Mouse (Mus musculus): ENCODE results near the gene Pcolce2. TPM values are rescaled to one million over a fixed set of nuclear protein-coding genes. Genes with fewer than 3 reads are reported as not detected.

Pcolce2 gene
- polyA plus RNA-seq (2015; fragmentation: Nextera tagmentation; extraction: Ambion mirVana): 3.3 and 5.5 TPM in 2 replicates

- ATAC-seq (ENCODE audit: low FRiP score): peak; percentile 92
- H3K4me2 ChIP-seq: peak within 1 kb of the TSS; percentile 97
- no peaks in the 10 kb centered on the region for H3K9me3 ChIP-seq (replicated peaks)
- peak within 1 kb of the TSS; percentile 46 for H3K27ac ChIP-seq (replicated peaks)
- H3K27me3 ChIP-seq (replicated peaks): peaks cover 16% of the 10 kb centered on the region; the same call in 1 of the 2 replicates
- peak within 1 kb of the TSS; percentile 59 for H3K4me3 ChIP-seq (replicated peaks)
- under 1% methylated on average over 57 of the region's 71 CpGs for WGBS
- peak within 1 kb of the TSS; percentile 67 for H3K9ac ChIP-seq (replicated peaks)
- no peaks in the 10 kb centered on the region for H3K36me3 ChIP-seq
- peaks cover 7% of the 10 kb centered on the region; the same call in 1 of the 2 replicates for H3K4me1 ChIP-seq
These were observed at the start of gene Pcolce2 for GRCm38 (mm10) chr9:95637271-95638181. Gene Pcolce2 (plus strand): TSS chr9:95637601.

GRCm38 (mm10) chr9:95588070-95588469, 49.3 kb upstream of the Pcolce2 start:
- H3K4me3 ChIP-seq (replicated peaks): no peak overlapping the region
- H3K4me2 ChIP-seq: no peak overlapping the region
- H3K9ac ChIP-seq (replicated peaks): no peak overlapping the region
- no peaks in the 10 kb centered on the region for H3K27me3 ChIP-seq (replicated peaks)
- no peaks in the 10 kb centered on the region for H3K4me1 ChIP-seq
- WGBS: 88% methylated on average over 7 of the region's 7 CpGs
- no peaks in the 10 kb centered on the region for H3K9me3 ChIP-seq (replicated peaks)
- no peak for ATAC-seq (ENCODE audit: low FRiP score)
- H3K36me3 ChIP-seq: no peaks in the 10 kb centered on the region
- no peak overlapping the region for H3K27ac ChIP-seq (replicated peaks)

- no peak overlapping the region for H3K4me3 ChIP-seq (replicated peaks)
- no peak overlapping the region for H3K4me2 ChIP-seq
- no peak for ATAC-seq (ENCODE audit: low FRiP score)
- no peak overlapping the region for H3K27ac ChIP-seq (replicated peaks)
- H3K9me3 ChIP-seq (replicated peaks): no peaks in the 10 kb centered on the region
- 0 out of 2 replicates have a peak, but pooled peaks cover 2% of the 10 kb centered on the region for H3K27me3 ChIP-seq (replicated peaks)
- H3K36me3 ChIP-seq: no peaks in the 10 kb centered on the region
- WGBS: 67% methylated on average over 4 of the region's 4 CpGs
- no peak overlapping the region for H3K9ac ChIP-seq (replicated peaks)
- H3K4me1 ChIP-seq: peaks cover 8% of the 10 kb centered on the region
These were observed 43.1 kb upstream of the Pcolce2 start for GRCm38 (mm10) chr9:95594291-95594690.

GRCm38 (mm10) chr9:95597466-95598178, 39.8 kb upstream of the Pcolce2 start:
- H3K9me3 ChIP-seq (replicated peaks): no peaks in the 10 kb centered on the region
- H3K4me2 ChIP-seq: peak overlapping the region; percentile 45
- H3K4me3 ChIP-seq (replicated peaks): peak overlapping the region; percentile 14; the same call in 1 of the 2 replicates
- no peaks in the 10 kb centered on the region for H3K36me3 ChIP-seq
- H3K4me1 ChIP-seq: peaks cover 8% of the 10 kb centered on the region
- 0 out of 2 replicates have a peak, but pooled peaks have one; percentile 5 for ATAC-seq (ENCODE audit: low FRiP score)
- WGBS: 36% methylated on average over 13 of the region's 13 CpGs
- no peak overlapping the region for H3K27ac ChIP-seq (replicated peaks)
- 0 out of 2 replicates have a peak, but pooled peaks cover 2% of the 10 kb centered on the region for H3K27me3 ChIP-seq (replicated peaks)
- H3K9ac ChIP-seq (replicated peaks): no peak overlapping the region

- no peak overlapping the region for H3K27ac ChIP-seq (replicated peaks)
- no peaks in the 10 kb centered on the region for H3K9me3 ChIP-seq (replicated peaks)
- H3K4me1 ChIP-seq: peaks cover 8% of the 10 kb centered on the region
- H3K9ac ChIP-seq (replicated peaks): 0 out of 2 replicates have a peak overlapping the region, but pooled peaks have one; percentile 9
- H3K4me2 ChIP-seq: peak overlapping the region; percentile 45
- H3K4me3 ChIP-seq (replicated peaks): peak overlapping the region; percentile 14; the same call in 1 of the 2 replicates
- ATAC-seq (ENCODE audit: low FRiP score): peak; percentile 45; the same call in 1 of the 2 replicates
- 53% methylated on average over 19 of the region's 19 CpGs for WGBS
- 0 out of 2 replicates have a peak, but pooled peaks cover 2% of the 10 kb centered on the region for H3K27me3 ChIP-seq (replicated peaks)
- H3K36me3 ChIP-seq: no peaks in the 10 kb centered on the region
These were observed 39.2 kb upstream of the Pcolce2 start for GRCm38 (mm10) chr9:95598179-95598721.

- H3K9ac ChIP-seq (replicated peaks): no peak overlapping the region
- no peaks in the 10 kb centered on the region for H3K36me3 ChIP-seq
- no peak overlapping the region for H3K4me2 ChIP-seq
- no peak for ATAC-seq (ENCODE audit: low FRiP score)
- WGBS: 88% methylated on average over 4 of the region's 4 CpGs
- peaks cover 8% of the 10 kb centered on the region for H3K4me1 ChIP-seq
- H3K27ac ChIP-seq (replicated peaks): no peak overlapping the region
- H3K4me3 ChIP-seq (replicated peaks): no peak overlapping the region
- no peaks in the 10 kb centered on the region for H3K9me3 ChIP-seq (replicated peaks)
- H3K27me3 ChIP-seq (replicated peaks): 0 out of 2 replicates have a peak, but pooled peaks cover 2% of the 10 kb centered on the region
These were observed 38.0 kb upstream of the Pcolce2 start for GRCm38 (mm10) chr9:95599399-95599798.

GRCm38 (mm10) chr9:95602849-95603248, 34.6 kb upstream of the Pcolce2 start:
- ATAC-seq (ENCODE audit: low FRiP score): no peak
- Histone ChIP-seq H3K36me3 (no peaks in the 10 kb centered on the region), H3K4me3 (replicated peaks) (no peak overlapping the region), H3K9ac (replicated peaks) (no peak overlapping the region), H3K27ac (replicated peaks) (no peak overlapping the region), H3K4me1 (peaks cover 5% of the 10 kb centered on the region), H3K27me3 (replicated peaks) (0 out of 2 replicates have a peak, but pooled peaks cover 2% of the 10 kb centered on the region), H3K4me2 (no peak overlapping the region), H3K9me3 (replicated peaks) (no peaks in the 10 kb centered on the region)
- WGBS: 91% methylated on average over 3 of the region's 3 CpGs

- WGBS: 91% methylated on average over 9 of the region's 9 CpGs
- Histone ChIP-seq H3K9me3 (replicated peaks) (no peaks in the 10 kb centered on the region), H3K9ac (replicated peaks) (no peak overlapping the region), H3K4me2 (no peak overlapping the region), H3K27me3 (replicated peaks) (0 out of 2 replicates have a peak, but pooled peaks cover 2% of the 10 kb centered on the region), H3K4me3 (replicated peaks) (no peak overlapping the region), H3K4me1 (peaks cover under 1% of the 10 kb centered on the region), H3K36me3 (no peaks in the 10 kb centered on the region), H3K27ac (replicated peaks) (no peak overlapping the region)
- ATAC-seq (ENCODE audit: low FRiP score): no peak
These were observed 34.1 kb upstream of the Pcolce2 start for GRCm38 (mm10) chr9:95603316-95603715.

- no peak overlapping the region for H3K9ac ChIP-seq (replicated peaks)
- no peak overlapping the region for H3K27ac ChIP-seq (replicated peaks)
- no peaks in the 10 kb centered on the region for H3K9me3 ChIP-seq (replicated peaks)
- no peak overlapping the region for H3K4me3 ChIP-seq (replicated peaks)
- no peaks in the 10 kb centered on the region for H3K36me3 ChIP-seq
- no peak overlapping the region for H3K4me2 ChIP-seq
- no peak for ATAC-seq (ENCODE audit: low FRiP score)
- no peaks in the 10 kb centered on the region for H3K27me3 ChIP-seq (replicated peaks)
- H3K4me1 ChIP-seq: no peaks in the 10 kb centered on the region
- 72% methylated on average over 5 of the region's 5 CpGs for WGBS
These were observed 30.2 kb upstream of the Pcolce2 start for GRCm38 (mm10) chr9:95607196-95607595.

- Histone ChIP-seq H3K9me3 (replicated peaks) (no peaks in the 10 kb centered on the region), H3K4me1 (0 out of 2 replicates have a peak, but pooled peaks cover 4% of the 10 kb centered on the region), H3K27me3 (replicated peaks) (no peaks in the 10 kb centered on the region), H3K36me3 (no peaks in the 10 kb centered on the region), H3K9ac (replicated peaks) (no peak overlapping the region), H3K4me2 (no peak overlapping the region), H3K27ac (replicated peaks) (no peak overlapping the region), H3K4me3 (replicated peaks) (no peak overlapping the region)
- ATAC-seq (ENCODE audit: low FRiP score): no peak
- 82% methylated on average over 8 of the region's 8 CpGs for WGBS
These were observed 25.1 kb upstream of the Pcolce2 start for GRCm38 (mm10) chr9:95612246-95612768.

All from neural tube, embryonic 15.5 days (tissue).